Mouse (Mus musculus): Measurements from ENCODE around the gene Slc35e3.
A peak's percentile ranks its signal among the peaks of the same experiment; 100 is the strongest.
"Not testable (repeated sequence)": the region's sequence is repeated elsewhere in the genome, so short reads cannot be mapped to it uniquely, and the experiment has no call there.

Slc35e3 gene

GRCm38 (mm10) chr10:117732962-117733592, 13.1 kb downstream of the Slc35e3 start:
- no peak for DNase-seq (ENCODE audit: low spot score)

- no peak for DNase-seq (ENCODE audit: low spot score)
Observed at GRCm38 (mm10) chr10:117732184-117732583, 14.0 kb downstream of the Slc35e3 start.

DNA sequence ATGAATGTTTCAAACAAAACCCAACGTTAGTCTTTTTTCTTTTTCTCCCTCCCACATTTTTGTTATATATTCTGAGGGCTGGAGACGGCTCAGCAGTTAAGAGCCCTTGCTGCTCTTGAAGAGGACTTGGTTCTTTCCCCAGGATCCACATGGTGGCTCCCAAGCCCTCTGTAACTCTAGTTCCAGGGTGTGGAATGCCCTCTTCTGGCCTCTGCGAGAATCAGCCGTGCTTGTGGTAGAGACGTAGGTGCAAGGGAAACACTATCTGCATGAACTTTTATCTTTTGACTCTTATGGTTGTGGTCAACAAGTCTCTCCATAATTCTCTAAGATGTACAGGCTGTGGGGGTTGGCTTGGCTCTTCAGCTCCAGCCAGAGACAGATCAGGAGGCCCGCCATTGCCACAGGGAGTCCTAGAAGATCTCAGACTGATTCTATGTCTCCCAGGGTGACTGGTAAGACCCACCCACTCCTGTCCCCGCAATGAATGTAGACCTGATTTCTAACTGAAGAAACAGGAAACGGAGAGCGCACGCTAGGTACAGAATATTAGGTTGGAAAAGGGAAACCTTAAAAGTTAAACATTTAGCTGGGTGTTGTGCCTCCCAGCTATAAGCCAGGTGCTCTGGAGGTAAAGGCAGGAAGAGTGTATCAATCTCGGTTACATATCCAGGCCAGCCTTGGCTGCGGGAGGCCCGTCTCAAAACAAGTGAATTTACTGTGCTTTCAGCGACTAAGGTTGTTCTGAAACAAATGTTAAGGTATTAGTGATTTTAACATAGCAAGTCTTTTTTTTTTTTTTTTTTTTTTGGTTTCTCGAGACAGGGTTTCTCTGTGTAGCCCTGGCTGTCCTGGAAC, 14.7 kb downstream of the Slc35e3 start:
- DNase-seq (ENCODE audit: low spot score) = peak; percentile 66

DNA sequence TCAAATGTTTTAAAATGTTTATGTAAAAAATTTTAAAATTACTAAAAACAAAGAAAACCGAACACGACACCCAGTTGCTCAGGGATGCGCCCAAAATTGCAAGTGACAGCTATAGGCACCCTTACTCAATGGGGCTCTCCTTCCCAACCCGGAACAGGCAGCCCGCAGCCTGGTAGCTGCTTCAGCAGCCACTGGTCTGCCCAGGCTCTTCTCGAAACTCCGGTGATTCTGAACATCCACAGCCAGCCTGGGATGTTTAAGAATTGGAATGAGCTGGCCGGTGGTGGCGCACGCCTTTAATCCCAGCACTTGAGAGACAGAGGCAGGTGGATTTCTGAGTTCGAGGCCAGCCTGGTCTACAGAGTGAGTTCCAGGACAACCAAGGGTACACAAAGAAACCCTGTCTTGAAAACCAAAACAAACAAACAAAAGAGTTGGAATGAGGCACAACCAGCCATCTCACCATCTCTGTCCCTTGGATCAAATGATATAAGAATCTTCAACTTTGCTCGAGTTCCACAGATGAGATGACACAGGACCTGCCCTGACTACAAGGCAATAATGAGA, 15.4 kb downstream of the Slc35e3 start:
- no peak for DNase-seq (ENCODE audit: low spot score)

DNA sequence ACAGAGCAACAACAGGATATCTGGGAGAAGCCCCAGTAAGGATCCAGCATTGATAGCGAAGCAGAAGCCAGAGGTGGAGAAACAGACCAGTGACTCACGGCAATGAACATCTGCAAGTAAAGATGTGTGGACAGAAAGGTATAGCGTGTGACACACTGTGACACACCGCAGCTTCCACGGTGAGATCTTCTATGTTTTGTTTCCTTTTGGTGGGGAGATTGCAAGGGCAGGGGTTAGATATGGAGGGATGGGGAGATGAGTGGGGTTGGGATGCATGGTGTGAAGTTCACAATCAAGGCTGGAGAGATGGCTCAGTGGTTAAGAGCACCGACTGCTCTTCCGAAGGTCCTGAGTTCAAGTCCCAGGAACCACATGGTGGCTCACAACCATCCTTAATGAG, 16.0 kb downstream of the Slc35e3 start:
- no peak for DNase-seq (ENCODE audit: low spot score)

GRCm38 (mm10) chr10:117729139-117729814, 16.9 kb downstream of the Slc35e3 start:
- DNase-seq (ENCODE audit: low spot score) = no peak

GRCm38 (mm10) chr10:117728574-117728973, 17.6 kb downstream of the Slc35e3 start:
- no peak for DNase-seq (ENCODE audit: low spot score)

DNA sequence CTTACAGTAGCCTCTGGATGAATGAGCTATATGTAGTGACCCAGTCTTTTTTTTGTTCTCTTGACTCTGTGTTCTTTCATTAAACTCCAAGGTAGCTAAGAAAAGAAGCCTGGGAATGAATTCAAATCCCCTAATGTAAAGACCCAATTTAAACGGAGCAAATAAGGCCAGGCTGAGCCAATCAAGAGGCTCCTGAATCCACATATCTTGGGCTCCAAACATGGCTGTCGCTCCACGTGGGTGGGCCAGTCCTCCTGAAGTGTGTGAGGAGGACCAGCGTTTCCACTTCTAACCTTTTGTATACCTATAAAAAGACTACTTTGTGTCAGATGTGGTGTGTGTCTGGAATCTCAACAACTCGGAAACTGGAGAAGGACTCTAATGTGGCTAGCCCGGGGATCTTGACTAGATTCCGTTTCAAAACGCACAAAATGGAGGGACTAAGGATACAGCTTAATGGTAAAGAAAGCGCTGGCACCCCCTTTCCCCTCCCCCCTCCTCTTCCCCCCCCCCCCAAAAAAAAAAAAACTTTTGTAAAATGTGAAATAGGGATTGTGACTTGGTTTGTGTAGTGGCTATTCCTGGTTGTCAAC, 18.6 kb downstream of the Slc35e3 start:
- no peak for DNase-seq (ENCODE audit: low spot score)

GRCm38 (mm10) chr10:117726888-117727385, 19.2 kb downstream of the Slc35e3 start:
- DNase-seq (ENCODE audit: low spot score) = no peak

DNA sequence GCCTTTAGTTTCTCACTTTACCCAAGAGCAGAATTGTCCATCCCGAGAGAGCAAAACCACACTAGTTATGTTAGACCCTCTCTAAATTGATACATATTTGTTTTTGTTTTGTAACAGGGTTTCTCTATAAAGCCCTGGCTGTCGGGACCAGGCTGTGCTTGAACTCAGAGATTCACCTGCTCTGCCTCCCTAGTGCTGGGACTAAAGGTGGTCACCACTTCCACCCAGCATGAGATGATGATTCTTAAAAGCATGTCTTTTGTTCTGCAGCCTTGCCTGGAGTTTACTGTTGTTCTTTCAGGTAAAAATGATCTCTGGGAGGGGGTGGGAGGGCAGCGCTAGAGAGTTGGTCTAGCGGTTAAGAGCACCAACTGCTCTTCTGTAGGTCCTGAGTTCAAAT, 19.8 kb downstream of the Slc35e3 start:
- no peak for DNase-seq (ENCODE audit: low spot score)

DNA sequence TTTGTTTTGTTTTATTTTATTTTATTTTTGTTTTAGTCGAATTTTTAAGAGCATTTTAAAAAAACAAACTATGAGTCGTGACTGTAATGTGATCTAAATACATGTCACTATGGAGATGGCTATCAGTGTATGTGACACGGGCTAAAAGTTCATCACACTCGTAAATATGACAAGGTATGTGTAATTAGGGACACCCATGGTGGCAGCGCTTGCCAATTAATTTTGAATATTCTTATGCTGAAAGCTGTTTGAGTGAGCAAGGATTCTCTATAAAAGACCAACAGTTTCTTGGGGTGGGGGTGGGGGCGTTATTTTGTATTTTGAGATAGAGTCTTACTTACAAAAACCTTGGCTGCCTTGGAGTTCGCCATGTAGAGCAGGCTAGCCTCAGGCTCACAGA, 20.5 kb downstream of the Slc35e3 start:
- no peak for DNase-seq (ENCODE audit: low spot score)

DNA sequence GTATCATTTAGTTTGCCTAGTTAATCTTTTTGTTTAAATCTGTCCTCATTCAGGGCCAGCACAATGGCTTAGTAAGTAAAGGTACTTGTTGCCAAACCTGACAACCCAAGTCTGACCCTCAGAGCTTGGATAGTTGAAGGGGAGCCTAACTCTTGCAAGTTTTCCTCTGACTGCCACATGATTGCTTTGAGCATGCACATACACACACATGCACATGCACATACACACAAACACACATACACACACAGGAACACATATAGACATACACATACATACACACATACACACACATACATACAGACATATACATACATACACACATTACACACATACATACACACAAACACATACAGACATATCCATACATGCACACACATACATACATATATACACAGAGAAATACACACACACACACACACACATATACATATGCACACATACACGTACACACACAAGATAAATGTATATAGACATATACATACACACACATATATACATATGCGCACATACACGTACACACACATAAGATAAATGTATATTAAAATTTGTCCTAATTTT, 21.3 kb downstream of the Slc35e3 start:
- no peak for DNase-seq (ENCODE audit: low spot score)

- DNase-seq (ENCODE audit: low spot score) = no peak
Observed at GRCm38 (mm10) chr10:117724136-117724718, 21.9 kb downstream of the Slc35e3 start.

- no peak for DNase-seq (ENCODE audit: low spot score)
Observed at GRCm38 (mm10) chr10:117718161-117719119, 27.7 kb downstream of the Slc35e3 start.

- DNase-seq (ENCODE audit: low spot score) = peak; percentile 64
Observed at GRCm38 (mm10) chr10:117717583-117717982, 28.6 kb downstream of the Slc35e3 start.

DNA sequence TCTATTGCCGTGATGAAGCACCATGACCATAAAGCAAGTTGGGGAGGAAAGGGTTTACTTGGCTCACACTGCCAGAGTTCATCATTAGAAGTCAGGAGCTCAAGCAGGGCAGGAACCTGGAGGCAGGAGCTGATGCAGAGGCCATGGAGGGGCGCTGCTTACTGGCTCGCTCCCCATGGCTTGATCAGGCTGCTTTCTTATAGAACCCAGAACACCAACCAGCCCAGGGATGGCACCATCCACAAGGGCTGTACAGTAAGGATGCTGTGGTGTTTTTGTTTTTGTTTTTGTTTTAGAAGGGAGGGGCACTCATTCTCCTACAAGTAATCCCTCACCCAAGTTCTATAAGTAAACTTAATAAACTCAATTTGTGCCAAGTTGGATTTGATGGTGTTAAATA, 29.5 kb downstream of the Slc35e3 start:
- DNase-seq (ENCODE audit: low spot score) = no peak

DNA sequence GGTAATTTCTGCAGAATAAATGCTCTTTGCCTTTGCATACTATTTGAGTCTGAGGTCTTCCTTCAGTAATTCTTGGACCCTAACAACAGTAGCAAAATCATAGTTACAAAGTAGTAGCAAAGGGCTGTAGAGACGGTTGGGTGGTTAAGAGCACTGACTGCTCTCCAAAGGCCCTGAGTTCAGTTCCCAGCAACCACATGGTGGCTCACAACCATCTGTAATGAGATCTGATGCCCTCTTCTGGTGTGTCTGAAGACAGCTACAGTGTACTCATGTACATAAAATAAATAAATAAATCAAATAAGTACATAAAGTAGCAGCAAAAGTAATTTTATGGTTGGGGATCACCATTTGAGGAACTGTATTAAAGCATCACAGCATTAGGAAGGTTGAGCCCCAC, 30.5 kb downstream of the Slc35e3 start:
- not testable (repeated sequence) for DNase-seq (ENCODE audit: low spot score)

DNA sequence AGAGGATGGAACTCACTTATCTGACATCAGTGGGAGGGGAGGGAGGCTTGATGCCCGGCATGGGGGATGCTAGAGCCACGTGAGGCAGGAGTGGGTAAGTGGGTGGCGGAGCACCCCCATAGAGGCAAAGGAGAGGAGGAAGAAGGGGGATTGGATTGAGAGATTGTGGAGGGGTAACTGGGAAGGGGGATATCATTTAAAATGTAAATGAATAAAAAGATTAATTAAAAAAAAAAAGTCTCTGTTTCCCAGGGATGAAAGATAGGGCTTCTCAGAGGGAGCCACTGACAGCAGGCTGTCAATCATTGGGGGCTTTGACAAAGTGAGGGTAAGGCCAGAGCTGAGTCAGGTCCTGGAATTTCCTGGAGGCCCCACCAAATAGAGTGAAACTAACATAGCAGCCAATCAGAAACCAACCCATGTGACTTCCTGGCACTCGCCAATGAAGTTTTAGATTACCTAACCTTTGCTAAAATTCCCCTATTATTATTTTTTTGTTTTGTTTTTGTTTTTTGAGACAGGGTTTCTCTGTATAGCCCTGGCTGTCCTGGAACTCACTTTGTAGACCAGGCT, 31.2 kb downstream of the Slc35e3 start:
- no peak for DNase-seq (ENCODE audit: low spot score)

- DNase-seq (ENCODE audit: low spot score) = no peak
Observed at GRCm38 (mm10) chr10:117714048-117714545, 32.1 kb downstream of the Slc35e3 start.

DNA sequence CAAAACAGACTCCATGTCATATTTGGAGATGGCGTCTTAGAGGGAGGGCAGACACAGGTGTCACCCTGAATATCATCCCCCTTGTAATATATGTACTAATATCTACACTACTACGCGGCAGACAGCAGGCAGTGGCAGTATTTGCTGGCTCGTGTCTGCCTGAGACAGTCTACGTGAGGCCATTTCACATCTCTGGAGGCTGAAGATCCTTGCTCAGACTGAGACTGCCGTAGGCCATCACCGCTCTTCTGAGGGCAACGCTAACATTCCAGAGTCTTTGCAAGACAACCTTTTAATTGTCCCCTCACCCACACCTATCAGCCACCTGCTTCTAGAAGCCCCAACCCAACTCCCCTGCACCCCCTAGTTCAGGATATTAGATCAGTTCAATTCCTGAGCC, 32.7 kb downstream of the Slc35e3 start:
- DNase-seq (ENCODE audit: low spot score) = no peak

Data from embryo, embryonic 10 days (tissue).